Mouse (Mus musculus) intestine, embryonic 15.5 days (tissue): Measurements from ENCODE around the gene Tmem88. TPM values are rescaled to one million over a fixed set of nuclear protein-coding genes. Genes with fewer than 3 reads are reported as not detected.
A peak's percentile ranks its signal among the peaks of the same experiment; 100 is the strongest.

Source experiments
- ATAC-seq: fragments of 200-750 bp; cut with Nextera tagmentation; 2 replicates; pipeline ENCODE4 v1.8.0; 2017; ENCODE audit warnings: moderate TSS enrichment, moderate library complexity
- H3K27ac ChIP-seq: fragments of 300-500 bp; sonication (generic); 2 replicates; pipeline ENCODE4 v1.5.1; 2015; ENCODE audit warnings: mild to moderate bottlenecking, inconsistent platforms
- H3K27me3 ChIP-seq: fragments of 300-500 bp; sonication (generic); replicated peaks from 2 replicates; pipeline ENCODE4 v1.6.1; 2015; ENCODE audit warnings: inconsistent platforms
- H3K36me3 ChIP-seq: fragments of 300-500 bp; sonication (generic); 2 replicates; pipeline ENCODE4 v1.6.1; 2015; ENCODE audit warnings: inconsistent platforms
- H3K4me1 ChIP-seq: fragments of 300-500 bp; sonication (generic); replicated peaks from 2 replicates; pipeline ENCODE4 v1.6.1; 2015; ENCODE audit warnings: inconsistent platforms
- H3K4me2 ChIP-seq: fragments of 300-500 bp; sonication (generic); replicated peaks from 2 replicates; pipeline ENCODE4 v1.6.1; 2015; ENCODE audit warnings: mild to moderate bottlenecking, inconsistent platforms
- H3K4me3 ChIP-seq: fragments of 300-500 bp; sonication (generic); replicated peaks from 2 replicates; pipeline ENCODE4 v1.5.1; 2015; ENCODE audit warnings: inconsistent platforms
- H3K9ac ChIP-seq: fragments of 300-500 bp; sonication (generic); 2 replicates; pipeline ENCODE4 v1.6.1; 2015; ENCODE audit warnings: inconsistent platforms
- H3K9me3 ChIP-seq: fragments of 300-500 bp; sonication (generic); 2 replicates; pipeline ENCODE4 v1.6.1; 2016; ENCODE audit warnings: inconsistent platforms
- WGBS: fragments of 180-500 bp; shearing (Covaris S2); methylation state at CpG from one replicate; pipeline ENCODE4 v1.1.7; 2015; 5-methylcytosine and 5-hydroxymethylcytosine counted together
- polyA plus RNA-seq: library from polyadenylated mRNA; unstranded; fragments of >200 nt; fragmentation: Nextera tagmentation; extraction: Ambion mirVana; gene quantifications from 2 replicates; pipeline ENCODE4 v1.2.1, GENCODE M21; 2015

The Tmem88 gene
- polyA plus RNA-seq, 1 experiment from 2014 or later: 32.1 TPM

DNA sequence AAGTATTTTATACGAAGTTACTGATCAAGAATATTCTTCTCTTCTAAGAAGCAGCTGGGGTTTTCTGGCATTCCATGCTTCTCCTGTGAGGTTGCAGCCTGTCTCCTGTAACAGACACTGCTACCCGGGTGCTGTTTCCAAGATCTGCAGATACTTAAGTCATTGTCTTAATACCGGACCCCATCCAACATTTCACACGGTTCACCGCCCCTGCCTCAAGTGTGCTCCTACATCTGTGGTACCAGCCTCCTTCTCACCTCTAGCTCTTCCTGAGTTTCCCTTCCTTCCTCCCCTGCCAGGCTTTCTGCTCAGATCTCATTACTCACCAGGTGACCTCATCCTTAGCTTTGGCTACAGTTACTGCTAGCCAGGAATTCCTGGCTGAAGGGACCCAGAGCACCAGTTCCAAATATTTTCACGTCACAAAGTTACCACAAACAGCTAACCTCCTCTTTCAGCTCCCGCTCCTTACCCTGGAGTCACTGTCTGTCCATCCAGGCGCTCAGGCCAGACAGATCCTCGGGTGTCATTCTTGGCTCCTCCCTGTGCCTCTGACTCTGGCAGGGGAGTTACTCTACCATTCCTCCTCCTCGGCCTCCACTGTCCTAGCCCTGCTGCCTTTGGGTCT lies 15.4 kb downstream of the Tmem88 start:
- Histone ChIP-seq H3K4me2 (no peak overlapping the region), H3K9me3 (no peaks in the 10 kb centered on the region), H3K4me3 (no peak overlapping the region), H3K36me3 (no peaks in the 10 kb centered on the region), H3K27me3 (no peaks in the 10 kb centered on the region), H3K4me1 (0 out of 2 replicates have a peak, but pooled peaks cover 2% of the 10 kb centered on the region), H3K9ac (no peak overlapping the region), H3K27ac (no peak overlapping the region)
- ATAC-seq: no peak
- WGBS: 60% methylated on average over 10 of the region's 10 CpGs

DNA sequence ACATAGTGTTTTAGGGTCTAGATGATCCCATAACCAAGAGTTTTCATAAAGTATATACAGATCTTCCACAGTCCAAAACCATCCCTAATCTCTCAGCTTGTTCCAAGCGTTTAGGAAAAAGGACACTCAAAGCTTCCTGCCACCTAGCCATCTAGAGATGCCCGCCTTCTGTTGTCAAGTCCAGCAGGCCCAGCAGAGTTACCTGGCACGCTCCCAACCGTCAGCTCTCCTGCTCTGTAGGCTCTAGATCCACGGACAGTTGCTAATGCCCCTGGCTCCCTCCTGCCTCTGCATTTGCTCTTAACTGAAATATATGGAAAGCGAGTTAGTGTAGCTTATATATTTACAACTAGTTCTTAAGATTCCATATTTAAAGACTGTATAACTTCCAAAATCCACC lies 16.7 kb downstream of the Tmem88 start:
- Histone ChIP-seq H3K36me3 (no peaks in the 10 kb centered on the region), H3K9ac (no peak overlapping the region), H3K4me1 (0 out of 2 replicates have a peak, but pooled peaks cover 4% of the 10 kb centered on the region), H3K27ac (no peak overlapping the region), H3K4me3 (no peak overlapping the region), H3K27me3 (no peaks in the 10 kb centered on the region), H3K9me3 (no peaks in the 10 kb centered on the region), H3K4me2 (no peak overlapping the region)
- ATAC-seq: no peak
- 84% methylated on average over 6 of the region's 6 CpGs for WGBS

DNA sequence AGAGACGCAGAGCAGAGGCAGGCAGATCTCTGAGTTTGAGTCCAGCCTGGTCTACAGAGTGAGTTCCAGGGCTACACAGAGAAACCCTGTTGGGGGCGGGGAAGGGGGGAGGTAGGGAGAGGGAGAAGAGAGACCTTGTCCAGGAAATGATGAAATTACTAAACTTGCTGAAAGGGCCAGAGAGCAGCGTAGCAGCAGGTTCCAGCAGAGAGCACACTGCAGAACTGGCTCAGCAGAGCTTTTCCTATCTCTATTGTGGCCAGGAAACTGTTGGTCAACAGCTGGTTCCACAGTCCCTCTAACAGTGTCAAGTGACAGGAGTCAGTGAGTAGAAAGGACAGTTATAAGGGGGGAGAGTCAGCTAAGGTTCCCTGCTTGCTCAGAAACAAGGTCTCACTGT lies 18.4 kb downstream of the Tmem88 start:
- Histone ChIP-seq H3K4me2 (no peak overlapping the region), H3K36me3 (no peaks in the 10 kb centered on the region), H3K4me3 (no peak overlapping the region), H3K4me1 (0 out of 2 replicates have a peak, but pooled peaks cover 4% of the 10 kb centered on the region), H3K9ac (no peak overlapping the region), H3K27me3 (no peaks in the 10 kb centered on the region), H3K9me3 (no peaks in the 10 kb centered on the region), H3K27ac (no peak overlapping the region)
- WGBS: 77% methylated on average over 3 of the region's 3 CpGs
- ATAC-seq: no peak

DNA sequence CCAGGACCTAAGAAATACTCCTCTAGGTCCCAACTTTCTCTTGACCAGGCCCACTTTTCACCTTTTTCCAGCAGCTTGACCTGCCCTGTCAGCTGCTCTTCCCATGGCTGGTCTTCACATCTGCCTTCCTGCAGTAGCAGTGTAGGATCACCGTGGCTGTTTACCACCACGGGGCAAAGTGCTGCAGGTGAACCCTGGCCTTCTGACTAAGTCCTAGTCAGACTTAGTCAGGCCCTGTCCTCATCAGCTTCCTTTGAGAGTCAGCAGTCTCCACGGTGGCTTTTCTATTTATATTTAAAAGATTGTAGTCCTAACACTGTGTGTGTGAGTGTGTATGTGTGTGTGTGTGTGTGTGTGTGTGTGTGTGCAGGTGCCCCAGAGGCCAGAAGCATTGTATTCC lies 20.3 kb downstream of the Tmem88 start:
- 63% methylated on average over 3 of the region's 3 CpGs for WGBS
- peak; percentile 89 for ATAC-seq

DNA sequence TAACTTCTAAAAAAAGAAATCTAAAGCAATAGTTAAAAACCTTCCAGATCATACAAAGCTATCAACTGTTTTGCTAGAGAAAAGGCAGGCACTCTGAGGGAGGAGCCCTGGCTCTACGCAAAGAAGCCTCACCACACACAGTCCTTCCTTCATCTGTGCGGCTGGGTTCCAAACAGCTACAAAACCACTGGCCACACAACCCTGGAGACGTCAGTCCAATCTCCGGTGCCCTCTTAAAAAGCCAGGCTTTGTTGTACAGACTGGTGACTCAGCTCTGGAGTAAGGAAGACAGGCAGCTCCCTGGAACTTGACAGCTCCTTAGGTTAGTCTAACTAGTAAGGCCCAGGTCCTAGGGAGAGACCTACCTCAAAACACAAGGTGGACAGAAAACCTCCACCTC lies 22.4 kb downstream of the Tmem88 start:
- H3K36me3 ChIP-seq: no peaks in the 10 kb centered on the region
- WGBS: 91% methylated on average over 4 of the region's 4 CpGs
- H3K4me1 ChIP-seq: peaks cover 28% of the 10 kb centered on the region
- H3K9ac ChIP-seq: no peak overlapping the region
- no peaks in the 10 kb centered on the region for H3K9me3 ChIP-seq
- H3K4me2 ChIP-seq: no peak overlapping the region
- no peak overlapping the region for H3K4me3 ChIP-seq
- ATAC-seq: no peak
- no peak overlapping the region for H3K27ac ChIP-seq
- no peaks in the 10 kb centered on the region for H3K27me3 ChIP-seq

More for the DNA sequence above, 20.3 kb downstream of the Tmem88 start:
- Histone ChIP-seq H3K4me3 (no peak overlapping the region), H3K4me1 (0 out of 2 replicates have a peak, but pooled peaks cover 8% of the 10 kb centered on the region), H3K9me3 (no peaks in the 10 kb centered on the region), H3K27ac (no peak overlapping the region), H3K9ac (no peak overlapping the region), H3K36me3 (no peaks in the 10 kb centered on the region), H3K4me2 (no peak overlapping the region), H3K27me3 (no peaks in the 10 kb centered on the region)

DNA sequence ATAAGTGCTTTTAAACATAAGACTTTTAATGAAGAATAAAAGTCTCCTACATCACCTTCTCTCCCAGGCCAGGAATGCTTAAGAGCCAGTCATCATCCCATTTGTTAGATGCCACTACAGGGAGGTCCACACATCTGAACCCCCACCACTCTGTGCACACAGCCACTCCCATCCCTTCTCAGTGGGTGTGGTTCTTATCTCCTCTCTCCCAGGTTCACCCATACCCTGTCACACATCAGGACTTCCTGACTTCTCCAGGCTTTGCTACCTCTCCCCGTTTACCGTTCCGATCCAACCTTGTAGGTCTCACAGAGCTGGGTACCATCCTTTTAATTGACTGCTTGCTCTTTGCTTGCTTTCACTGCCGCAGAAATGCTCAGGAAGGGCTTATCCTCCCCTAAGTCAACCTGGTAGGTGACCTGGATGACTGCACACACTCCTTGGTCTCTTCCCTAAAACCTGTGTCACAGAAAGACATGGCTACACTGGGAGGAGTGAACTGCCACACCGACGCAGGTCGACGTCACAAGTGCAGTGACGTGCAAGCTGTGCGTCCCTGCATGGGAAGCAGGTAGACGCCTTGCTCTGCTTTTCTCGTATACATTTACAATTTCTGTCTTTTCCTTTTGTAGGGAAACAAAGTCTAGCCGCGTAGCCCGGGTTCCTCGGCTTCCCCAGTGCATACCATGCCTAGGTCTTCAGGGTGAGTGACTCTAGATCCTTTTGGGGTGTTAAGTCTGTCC lies 24.6 kb downstream of the Tmem88 start:
- ATAC-seq: no peak
- Histone ChIP-seq H3K9me3 (no peaks in the 10 kb centered on the region), H3K27ac (no peak overlapping the region), H3K4me2 (no peak overlapping the region), H3K4me3 (no peak overlapping the region), H3K4me1 (peaks cover 30% of the 10 kb centered on the region), H3K9ac (no peak overlapping the region), H3K27me3 (no peaks in the 10 kb centered on the region), H3K36me3 (no peaks in the 10 kb centered on the region)
- 89% methylated on average over 16 of the region's 16 CpGs for WGBS

DNA sequence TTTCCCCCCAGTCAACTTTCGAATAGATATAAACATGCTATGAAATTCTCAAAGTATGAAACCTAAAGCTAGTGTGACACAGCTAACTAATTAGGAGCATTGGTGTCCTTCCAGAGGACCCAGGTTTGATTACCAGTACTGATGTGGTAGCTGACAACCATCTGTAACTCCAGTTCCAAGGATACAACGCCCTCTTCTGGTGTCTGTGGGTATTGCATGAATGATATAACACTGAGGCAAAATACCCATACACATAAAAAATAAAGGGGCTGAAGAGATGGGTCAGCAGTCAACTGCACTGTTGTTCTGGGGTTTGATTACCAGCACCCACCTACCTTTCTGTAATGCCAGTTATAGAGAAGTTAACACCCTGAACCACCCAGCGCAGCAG lies 25.3 kb downstream of the Tmem88 start:
- 58% methylated on average over 3 of the region's 3 CpGs for WGBS
- peak overlapping the region; percentile 52; the same call in 1 of the 2 replicates for H3K27ac ChIP-seq
- no peak overlapping the region for H3K4me2 ChIP-seq
- no peak overlapping the region for H3K9ac ChIP-seq
- no peaks in the 10 kb centered on the region for H3K9me3 ChIP-seq
- H3K27me3 ChIP-seq: no peaks in the 10 kb centered on the region
- ATAC-seq: no peak
- H3K36me3 ChIP-seq: no peaks in the 10 kb centered on the region
- H3K4me1 ChIP-seq: peaks cover 34% of the 10 kb centered on the region
- no peak overlapping the region for H3K4me3 ChIP-seq

DNA sequence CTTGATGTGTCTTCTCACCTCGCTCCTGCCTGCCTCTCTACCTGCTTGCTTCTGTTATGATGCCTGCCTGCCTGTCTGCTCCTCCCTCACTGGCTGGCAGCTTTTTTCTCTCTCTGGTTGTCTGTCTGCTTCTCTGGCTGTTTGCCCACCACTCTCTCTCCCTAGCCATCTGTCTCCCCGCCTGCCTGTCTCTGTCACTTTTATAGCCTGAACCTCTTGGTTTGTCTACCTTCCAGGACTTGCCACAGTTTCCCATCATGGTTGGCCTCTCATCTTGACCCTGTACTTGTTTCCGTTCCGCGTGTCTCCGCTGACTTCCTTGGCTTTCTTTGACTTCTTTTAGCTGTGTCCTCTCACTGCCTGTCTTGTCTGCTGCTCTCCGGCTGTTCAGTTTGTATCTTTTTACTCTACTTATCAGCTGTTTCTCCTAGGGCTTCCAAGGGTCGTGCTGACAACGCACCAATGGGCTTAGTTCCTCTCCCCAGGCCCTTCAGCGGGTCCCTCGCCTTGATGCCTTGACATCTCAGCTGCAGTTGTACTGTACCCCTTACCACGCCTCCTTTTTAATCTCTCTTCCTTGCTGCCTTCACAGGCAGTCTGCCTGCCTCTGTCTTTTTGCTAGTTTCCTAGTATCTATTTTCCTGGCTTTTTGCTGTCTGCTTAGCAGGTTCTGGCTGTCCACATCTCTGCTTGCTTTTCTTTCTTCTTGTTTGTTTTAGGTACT lies 25.8 kb downstream of the Tmem88 start:
- no peaks in the 10 kb centered on the region for H3K27me3 ChIP-seq
- H3K4me3 ChIP-seq: no peak overlapping the region
- 0 out of 2 replicates have a peak overlapping the region, but pooled peaks have one; percentile 17 for H3K4me2 ChIP-seq
- H3K27ac ChIP-seq: peak overlapping the region; percentile 52
- H3K36me3 ChIP-seq: no peaks in the 10 kb centered on the region
- peaks cover 31% of the 10 kb centered on the region for H3K4me1 ChIP-seq
- no peak overlapping the region for H3K9ac ChIP-seq
- 34% methylated on average over 12 of the region's 12 CpGs for WGBS
- ATAC-seq: no peak
- no peaks in the 10 kb centered on the region for H3K9me3 ChIP-seq

DNA sequence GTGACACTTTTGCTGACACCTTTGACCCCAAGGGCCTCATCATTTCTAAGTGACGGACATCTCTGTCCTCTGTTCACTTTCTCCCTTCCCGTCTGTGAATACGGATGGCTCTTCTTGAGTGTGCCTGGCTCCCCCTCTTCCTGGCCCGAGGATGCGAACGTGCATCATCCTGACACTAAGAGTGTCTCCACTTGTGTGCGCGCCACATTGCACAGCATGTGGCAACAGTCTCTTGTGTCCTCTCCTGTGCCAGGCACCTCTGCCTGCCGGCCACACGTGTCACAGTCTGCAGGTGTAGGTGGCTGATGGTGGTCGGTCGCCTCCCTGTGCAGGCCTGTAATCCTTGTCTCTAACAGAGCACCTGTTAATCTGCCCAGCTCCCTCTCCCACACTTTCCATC lies 26.4 kb downstream of the Tmem88 start:
- Histone ChIP-seq H3K9ac (no peak overlapping the region), H3K27me3 (no peaks in the 10 kb centered on the region), H3K9me3 (no peaks in the 10 kb centered on the region), H3K27ac (peak overlapping the region; percentile 52), H3K4me2 (peak overlapping the region; percentile 17; the same call in 1 of the 2 replicates), H3K4me1 (peaks cover 31% of the 10 kb centered on the region), H3K36me3 (no peaks in the 10 kb centered on the region), H3K4me3 (no peak overlapping the region)
- no peak for ATAC-seq
- 52% methylated on average over 12 of the region's 12 CpGs for WGBS

DNA sequence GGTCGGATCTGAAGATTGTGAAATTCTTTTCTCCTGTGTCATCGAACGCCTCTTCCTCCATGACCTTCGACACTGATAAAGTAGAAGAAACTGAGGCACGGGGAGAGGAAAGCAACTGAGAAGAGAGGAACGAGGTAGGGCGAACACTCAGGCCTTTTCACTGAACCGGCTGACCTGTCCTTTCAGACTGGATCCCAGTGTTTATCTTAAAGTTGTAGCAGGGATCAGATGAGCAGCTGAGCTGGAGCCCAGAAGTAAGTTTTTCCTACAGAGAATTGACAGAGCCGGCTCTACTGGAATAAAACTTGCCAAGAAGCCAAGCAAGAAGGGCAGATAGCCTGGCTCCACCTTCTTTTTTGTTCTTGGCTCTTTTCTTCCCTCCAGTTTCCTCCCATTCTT lies 27.2 kb downstream of the Tmem88 start:
- no peaks in the 10 kb centered on the region for H3K9me3 ChIP-seq
- no peak for ATAC-seq
- WGBS: 21% methylated on average over 9 of the region's 9 CpGs
- H3K4me1 ChIP-seq: peaks cover 35% of the 10 kb centered on the region
- no peak overlapping the region for H3K4me3 ChIP-seq
- H3K9ac ChIP-seq: no peak overlapping the region
- H3K27ac ChIP-seq: peak overlapping the region; percentile 54
- peak overlapping the region; percentile 17 for H3K4me2 ChIP-seq
- H3K36me3 ChIP-seq: no peaks in the 10 kb centered on the region
- H3K27me3 ChIP-seq: no peaks in the 10 kb centered on the region

DNA sequence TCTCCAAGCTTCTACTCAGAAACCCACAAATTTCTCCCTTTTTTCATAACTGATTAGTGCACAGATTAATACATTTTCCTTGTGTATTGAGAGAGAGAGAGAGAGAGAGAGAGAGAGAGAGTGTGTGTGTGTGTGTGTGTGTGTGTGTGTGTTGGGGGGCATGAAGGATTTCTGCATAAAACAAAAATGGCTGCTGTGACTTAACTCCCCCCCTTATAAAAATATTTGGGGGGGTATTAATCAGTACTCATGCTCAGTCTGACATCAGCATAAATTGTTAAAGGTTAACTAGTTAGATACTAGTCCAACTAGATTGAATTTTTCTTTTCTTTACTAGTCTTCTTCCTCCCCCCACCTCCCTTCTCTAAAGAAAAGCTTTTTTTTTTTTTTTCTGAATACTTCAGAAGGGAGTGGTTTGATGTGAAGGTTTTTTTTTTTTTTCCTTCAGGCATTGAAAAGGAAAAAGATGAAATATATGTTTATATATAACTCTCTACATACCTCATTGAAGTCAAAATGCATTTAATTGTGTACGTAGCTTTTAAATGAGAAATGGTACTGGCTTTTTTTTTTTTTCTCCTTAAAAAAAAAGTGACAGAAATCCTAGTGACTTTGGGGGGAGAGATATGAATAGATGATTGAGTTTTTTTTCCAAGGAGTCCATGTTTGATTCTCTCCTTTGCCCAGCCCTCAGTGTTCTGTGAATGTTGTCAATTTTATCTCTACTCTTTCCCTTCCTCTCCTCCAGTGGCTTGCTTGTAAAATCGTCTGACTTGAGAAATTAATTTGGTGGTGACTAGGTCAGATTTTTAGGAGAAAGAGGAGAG lies 27.8 kb downstream of the Tmem88 start:
- ATAC-seq: no peak

More for the DNA sequence above, 27.8 kb downstream of the Tmem88 start:
- H3K27ac ChIP-seq: peak overlapping the region; percentile 99; the same call in 1 of the 2 replicates
- H3K27me3 ChIP-seq: no peaks in the 10 kb centered on the region
- H3K36me3 ChIP-seq: no peaks in the 10 kb centered on the region
- peak overlapping the region; percentile 91 for H3K4me2 ChIP-seq
- WGBS: 20% methylated on average over 2 of the region's 2 CpGs
- peak overlapping the region; percentile 100; the same call in 1 of the 2 replicates for H3K9ac ChIP-seq
- H3K9me3 ChIP-seq: no peaks in the 10 kb centered on the region
- H3K4me1 ChIP-seq: peaks cover 41% of the 10 kb centered on the region
- peak overlapping the region; percentile 87 for H3K4me3 ChIP-seq
